Mouse (Mus musculus): Measurements from ENCODE around the gene Med26. TPM values are rescaled to one million over a fixed set of nuclear protein-coding genes. Genes with fewer than 3 reads are reported as not detected.
A peak's percentile ranks its signal among the peaks of the same experiment; 100 is the strongest.

The Med26 gene
- total and polyA plus RNA-seq, 3 experiments, result 7.0 to 9.5 (median 9.3) TPM

GRCm38 (mm10) chr8:72504637-72505314 lies 43.3 kb downstream of the Med26 start:
- no peaks in the 10 kb centered on the region for H3K27me3 ChIP-seq (ENCODE audit: control insufficient read depth, insufficient read depth, low read length)
- intact Hi-C loops (cut with DNase I), result no loop called here
- peaks cover 10% of the 10 kb centered on the region for H3K79me2 ChIP-seq (replicated peaks; ENCODE audit: control insufficient read depth, insufficient read depth, low read length)
- TF ChIP-seq CTCF (IDR thresholded peaks at IDR 0.05) (peak; percentile 32), POLR2A (IDR thresholded peaks at IDR 0.05; ENCODE audit: insufficient read depth, low read depth, low read length) (no peak)
- H3K36me3 ChIP-seq (ENCODE audit: control insufficient read depth, insufficient read depth, low read length), result no peaks in the 10 kb centered on the region
- no peak overlapping the region for H3K9ac ChIP-seq (ENCODE audit: low read depth, low read length)
- H3K4me1 ChIP-seq (ENCODE audit: control insufficient read depth, insufficient read depth, low read length), result peaks cover 47% of the 10 kb centered on the region
- DNase-seq, result no peak
- H3K27ac ChIP-seq, result peak overlapping the region; percentile 12; the same call in 1 of the 2 replicates
- H3K4me3 ChIP-seq, result no peak overlapping the region

- Histone ChIP-seq H3K4me3 (no peak overlapping the region), H3K27me3 (ENCODE audit: control insufficient read depth, insufficient read depth, low read length) (no peaks in the 10 kb centered on the region), H3K27ac (no peak overlapping the region; the same call in 1 of the 2 replicates), H3K79me2 (replicated peaks; ENCODE audit: control insufficient read depth, insufficient read depth, low read length) (peaks cover 8% of the 10 kb centered on the region), H3K36me3 (ENCODE audit: control insufficient read depth, insufficient read depth, low read length) (no peaks in the 10 kb centered on the region), H3K9ac (ENCODE audit: low read depth, low read length) (no peak overlapping the region), H3K4me1 (ENCODE audit: control insufficient read depth, insufficient read depth, low read length) (peaks cover 46% of the 10 kb centered on the region)
- intact Hi-C loops (cut with DNase I), result no loop called here
- DNase-seq, result no peak
- TF ChIP-seq EP300 (IDR thresholded peaks at IDR 0.05; ENCODE audit: insufficient read depth, low read depth, low read length) (no peak), POLR2A (IDR thresholded peaks at IDR 0.05; ENCODE audit: insufficient read depth, low read depth, low read length) (no peak), CTCF (IDR thresholded peaks at IDR 0.05) (no peak)
Measured at GRCm38 (mm10) chr8:72504137-72504536, 43.9 kb downstream of the Med26 start.

- H3K27ac ChIP-seq, result peak overlapping the region; percentile 82
- TF ChIP-seq EP300 (IDR thresholded peaks at IDR 0.05; ENCODE audit: insufficient read depth, low read depth, low read length), result 0 out of 2 replicates have a peak, but pooled peaks have one; percentile 31
- no peak for TF ChIP-seq POLR2A (IDR thresholded peaks at IDR 0.05; ENCODE audit: insufficient read depth, low read depth, low read length)
- no peak overlapping the region for H3K4me3 ChIP-seq
- peaks cover 4% of the 10 kb centered on the region for H3K79me2 ChIP-seq (replicated peaks; ENCODE audit: control insufficient read depth, insufficient read depth, low read length)
- intact Hi-C loops (cut with DNase I), result no loop called here
- no peaks in the 10 kb centered on the region for H3K27me3 ChIP-seq (ENCODE audit: control insufficient read depth, insufficient read depth, low read length)
- H3K36me3 ChIP-seq (ENCODE audit: control insufficient read depth, insufficient read depth, low read length), result no peaks in the 10 kb centered on the region
- H3K4me1 ChIP-seq (ENCODE audit: control insufficient read depth, insufficient read depth, low read length), result peaks cover 39% of the 10 kb centered on the region
- no peak overlapping the region for H3K9ac ChIP-seq (ENCODE audit: low read depth, low read length)
- WGBS, result 33% methylated on average over 1 of the region's 1 CpGs
- DNase-seq, result peak in 1 of 2 experiments; percentile 66
Measured at GRCm38 (mm10) chr8:72500521-72500931, 47.5 kb downstream of the Med26 start.

GRCm38 (mm10) chr8:72499521-72500284 lies 48.4 kb downstream of the Med26 start:
- peaks cover 37% of the 10 kb centered on the region for H3K4me1 ChIP-seq (ENCODE audit: control insufficient read depth, insufficient read depth, low read length)
- peak overlapping the region; percentile 32 for H3K9ac ChIP-seq (ENCODE audit: low read depth, low read length)
- 68% methylated on average over 2 of the region's 2 CpGs for WGBS
- no peak overlapping the region; the same call in 1 of the 2 replicates for H3K4me3 ChIP-seq
- intact Hi-C loops (cut with DNase I), result no loop called here
- H3K27ac ChIP-seq, result peak overlapping the region; percentile 82
- peaks cover 4% of the 10 kb centered on the region for H3K79me2 ChIP-seq (replicated peaks; ENCODE audit: control insufficient read depth, insufficient read depth, low read length)
- DNase-seq, result peak in 1 of 2 experiments; percentile 81
- peak; percentile 96 for TF ChIP-seq EP300 (IDR thresholded peaks at IDR 0.05; ENCODE audit: insufficient read depth, low read depth, low read length)
- no peak for TF ChIP-seq CTCF (IDR thresholded peaks at IDR 0.05)
- TF ChIP-seq POLR2A (IDR thresholded peaks at IDR 0.05; ENCODE audit: insufficient read depth, low read depth, low read length), result peak; percentile 36; the same call in 1 of the 2 replicates
- no peaks in the 10 kb centered on the region for H3K27me3 ChIP-seq (ENCODE audit: control insufficient read depth, insufficient read depth, low read length)
- no peaks in the 10 kb centered on the region for H3K36me3 ChIP-seq (ENCODE audit: control insufficient read depth, insufficient read depth, low read length)

GRCm38 (mm10) chr8:72498527-72498926 lies 49.5 kb downstream of the Med26 start:
- H3K4me3 ChIP-seq, result no peak overlapping the region
- H3K9ac ChIP-seq (ENCODE audit: low read depth, low read length), result no peak overlapping the region
- no peak for DNase-seq
- intact Hi-C loops (cut with DNase I), result no loop called here
- no peaks in the 10 kb centered on the region for H3K27me3 ChIP-seq (ENCODE audit: control insufficient read depth, insufficient read depth, low read length)
- no peaks in the 10 kb centered on the region for H3K36me3 ChIP-seq (ENCODE audit: control insufficient read depth, insufficient read depth, low read length)
- TF ChIP-seq POLR2A (IDR thresholded peaks at IDR 0.05; ENCODE audit: insufficient read depth, low read depth, low read length), result 0 out of 2 replicates have a peak, but pooled peaks have one; percentile 16
- no peak for TF ChIP-seq CTCF (IDR thresholded peaks at IDR 0.05)
- TF ChIP-seq EP300 (IDR thresholded peaks at IDR 0.05; ENCODE audit: insufficient read depth, low read depth, low read length), result no peak
- WGBS, result 64% methylated on average over 4 of the region's 4 CpGs
- H3K79me2 ChIP-seq (replicated peaks; ENCODE audit: control insufficient read depth, insufficient read depth, low read length), result peaks cover 4% of the 10 kb centered on the region
- H3K27ac ChIP-seq, result peak overlapping the region; percentile 76
- H3K4me1 ChIP-seq (ENCODE audit: control insufficient read depth, insufficient read depth, low read length), result peaks cover 27% of the 10 kb centered on the region

- no peaks in the 10 kb centered on the region for H3K36me3 ChIP-seq (ENCODE audit: control insufficient read depth, insufficient read depth, low read length)
- H3K4me1 ChIP-seq (ENCODE audit: control insufficient read depth, insufficient read depth, low read length), result peaks cover 25% of the 10 kb centered on the region
- no peaks in the 10 kb centered on the region for H3K27me3 ChIP-seq (ENCODE audit: control insufficient read depth, insufficient read depth, low read length)
- H3K4me3 ChIP-seq, result no peak overlapping the region
- no peak overlapping the region for H3K9ac ChIP-seq (ENCODE audit: low read depth, low read length)
- WGBS, result 77% methylated on average over 1 of the region's 1 CpGs
- peaks cover 4% of the 10 kb centered on the region for H3K79me2 ChIP-seq (replicated peaks; ENCODE audit: control insufficient read depth, insufficient read depth, low read length)
- TF ChIP-seq EP300 (IDR thresholded peaks at IDR 0.05; ENCODE audit: insufficient read depth, low read depth, low read length) (no peak), CTCF (IDR thresholded peaks at IDR 0.05) (no peak), POLR2A (IDR thresholded peaks at IDR 0.05; ENCODE audit: insufficient read depth, low read depth, low read length) (no peak)
- no peak for DNase-seq
- intact Hi-C loops (cut with DNase I), result no loop called here
- peak overlapping the region; percentile 76; the same call in 1 of the 2 replicates for H3K27ac ChIP-seq
Measured at GRCm38 (mm10) chr8:72497911-72498310, 50.2 kb downstream of the Med26 start.
